Mouse (Mus musculus) gastrocnemius, postnatal 14 days (tissue): Measurements from ENCODE around the gene Madd. TPM values are rescaled to one million over a fixed set of nuclear protein-coding genes. Genes with fewer than 3 reads are reported as not detected.

Source experiments
- DNase-seq: peaks from one replicate; pipeline ENCODE4 v3.0.0; 2021; ENCODE audit warnings: mixed read lengths
- intact Hi-C: fragments of 180-260 bp; cut with DNase I; formaldehyde crosslinking; loops from one replicate; pipeline ENCODE4 v1.15.1; 2025; ENCODE audit warnings: low total_unique reads
- total RNA-seq, 2 experiments: library from RNA; stranded (reverse); gene quantifications; 2 replicates each; pipeline ENCODE4 v1.2.3; 2021

The Madd gene
- total RNA-seq, 2 experiments from 2014 or later = 5.0 to 5.9 TPM

DNA sequence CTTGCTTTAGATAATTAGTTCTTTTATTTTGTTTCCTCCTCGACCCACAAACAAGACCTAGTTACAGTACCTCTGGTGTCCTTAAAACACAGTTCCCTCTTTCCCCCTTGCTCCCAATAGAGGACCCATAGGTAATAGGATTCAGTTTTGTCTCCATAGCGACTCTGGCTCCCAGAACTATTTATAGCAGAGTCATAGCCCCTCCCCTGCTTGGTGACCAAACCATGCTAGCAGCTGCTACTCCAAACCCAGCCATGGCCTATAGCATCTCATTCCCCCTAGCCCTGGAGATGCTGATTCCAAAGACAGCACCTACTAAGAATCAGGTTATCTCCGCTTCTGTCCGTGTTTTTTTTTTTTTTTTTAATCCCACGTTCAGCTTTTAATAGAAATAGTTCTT is 2.9 kb downstream of the Madd start:
- DNase-seq = no peak
- intact Hi-C loops = no loop called here

DNA sequence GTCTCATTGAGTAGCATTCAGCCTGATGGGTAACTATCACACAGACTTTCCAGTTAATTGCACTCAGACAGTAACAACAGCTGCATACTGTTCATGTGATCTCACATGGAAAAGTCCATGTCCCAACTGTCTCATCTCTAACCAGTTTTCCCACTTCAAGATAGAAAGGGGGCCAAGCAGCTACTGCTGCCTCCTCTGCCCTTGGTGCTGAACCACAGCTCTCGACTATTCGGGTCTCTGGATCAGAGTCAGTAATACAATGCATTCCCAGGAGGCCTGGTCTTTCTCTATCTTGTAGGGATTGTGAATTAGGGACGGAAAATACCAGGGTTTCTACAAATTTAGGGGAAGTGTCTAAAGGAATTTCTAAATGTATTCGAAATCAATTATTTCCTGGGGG is 3.8 kb downstream of the Madd start:
- no peak for DNase-seq
- intact Hi-C loops = no loop called here

DNA sequence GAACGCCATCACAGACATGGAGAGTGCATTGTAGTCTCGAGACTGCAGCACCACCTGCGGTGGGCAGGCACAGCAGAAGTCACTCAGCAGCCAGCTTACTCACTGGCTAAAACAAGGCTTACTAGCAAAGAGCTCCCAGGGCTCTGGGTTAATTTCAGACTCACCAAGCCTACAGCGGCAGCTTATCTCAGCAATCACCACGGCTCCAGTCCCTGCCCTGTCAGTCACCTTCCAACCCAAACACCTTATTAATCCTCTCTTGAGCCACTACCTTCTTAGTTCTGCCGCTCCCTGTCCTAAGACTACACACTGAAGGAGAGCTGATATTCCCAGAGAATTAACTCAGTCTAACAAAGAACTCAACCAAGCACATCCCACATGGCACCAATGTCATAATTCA is 7.4 kb downstream of the Madd start:
- intact Hi-C loops = no loop called here
- DNase-seq = no peak

DNA sequence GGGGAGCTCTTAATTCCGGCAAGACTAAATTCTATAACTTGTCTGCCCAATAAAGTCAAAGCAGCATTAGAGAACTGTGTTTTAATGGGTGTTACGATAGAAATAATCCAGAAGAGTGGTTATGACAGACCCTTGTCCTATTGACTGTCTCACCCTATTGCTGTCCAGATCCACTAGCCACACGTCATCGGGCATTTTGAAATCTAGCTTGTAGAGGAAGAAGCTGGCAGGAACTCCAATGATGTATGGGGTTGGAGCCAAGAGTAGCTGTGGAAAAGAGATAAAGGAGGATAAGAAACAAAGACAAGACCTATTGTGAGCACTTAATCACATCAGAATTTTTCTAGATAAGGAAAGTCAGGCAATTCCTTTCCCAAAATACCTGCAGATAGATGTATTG is 8.1 kb downstream of the Madd start:
- intact Hi-C loops = no loop called here

DNA sequence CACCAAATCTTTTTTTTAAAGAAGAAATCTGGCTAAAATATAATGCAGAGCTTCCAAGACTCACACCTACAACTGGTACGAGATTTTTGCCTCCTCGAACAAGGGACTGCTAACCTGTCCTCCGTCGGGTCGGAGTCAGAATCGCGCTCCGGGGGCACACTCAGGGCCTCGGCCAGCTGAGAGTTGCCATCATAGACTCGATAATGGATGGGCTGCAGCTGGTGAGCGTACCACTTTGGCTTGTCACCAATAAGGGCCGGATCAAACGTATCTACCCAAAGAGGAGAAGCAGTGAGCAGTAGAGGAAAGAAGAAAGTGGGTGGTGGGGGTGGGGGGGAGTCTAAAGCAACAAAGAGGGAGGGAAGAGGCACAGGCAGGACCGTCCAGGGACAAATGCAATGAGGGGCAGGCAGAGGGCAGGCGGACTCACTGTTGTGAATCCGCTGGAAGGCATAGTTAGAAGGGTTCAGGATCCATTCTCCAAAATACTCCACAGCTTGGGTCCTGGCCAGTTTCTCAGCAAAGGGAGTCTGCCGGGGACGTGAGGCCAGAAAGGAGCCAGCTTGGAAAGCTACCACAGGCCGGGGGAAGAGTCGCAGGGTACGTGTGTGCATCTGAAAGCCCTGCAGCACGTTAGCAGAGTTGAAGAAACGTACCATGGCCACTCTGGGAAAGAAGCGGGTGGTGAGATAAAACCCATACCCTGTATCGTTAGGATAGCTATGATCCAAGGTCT is 13.9 kb downstream of the Madd start:
- intact Hi-C loops = no loop called here
- no peak for DNase-seq

More for the DNA sequence above, 8.1 kb downstream of the Madd start:
- no peak for DNase-seq

DNA sequence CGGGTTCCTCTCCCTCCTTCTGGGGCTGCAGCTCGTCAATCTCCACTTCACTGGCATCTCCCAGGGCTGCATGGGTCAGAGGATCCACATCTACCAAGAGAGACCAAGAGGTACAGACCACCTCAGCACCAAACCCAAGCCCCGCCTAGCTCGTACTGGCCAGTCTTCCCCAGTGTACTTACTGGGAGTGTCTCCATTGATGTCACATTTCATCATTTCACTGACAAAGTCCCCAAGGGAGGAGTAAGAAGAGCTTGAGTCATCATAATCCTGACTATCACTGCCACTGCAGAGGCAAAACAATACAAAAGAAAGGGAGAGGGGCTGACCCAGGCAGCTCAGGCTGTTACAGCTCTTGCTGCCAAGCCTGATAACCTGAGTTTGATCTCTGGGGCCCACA is 16.0 kb downstream of the Madd start:
- DNase-seq = no peak
- intact Hi-C loops = no loop called here

DNA sequence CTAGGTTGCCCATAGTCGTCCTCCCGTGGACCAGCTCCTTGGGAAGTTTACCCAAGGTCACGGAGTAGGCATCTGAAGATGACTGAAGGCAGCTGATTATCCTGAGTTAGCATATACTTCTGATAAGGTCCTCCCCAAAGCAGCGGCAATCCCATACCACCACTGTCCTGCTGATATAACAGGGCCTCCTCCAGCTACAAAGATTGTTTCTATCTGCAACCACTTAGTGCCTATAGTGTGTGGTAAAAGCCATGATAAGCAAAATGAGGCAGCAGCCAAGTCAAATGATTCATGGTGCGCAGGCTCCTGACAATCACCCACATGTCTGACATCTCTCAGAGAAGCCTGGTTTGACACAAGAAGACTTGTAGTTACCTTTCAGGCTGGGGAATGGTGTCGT is 18.6 kb downstream of the Madd start:
- DNase-seq = no peak
- intact Hi-C loops = no loop called here

DNA sequence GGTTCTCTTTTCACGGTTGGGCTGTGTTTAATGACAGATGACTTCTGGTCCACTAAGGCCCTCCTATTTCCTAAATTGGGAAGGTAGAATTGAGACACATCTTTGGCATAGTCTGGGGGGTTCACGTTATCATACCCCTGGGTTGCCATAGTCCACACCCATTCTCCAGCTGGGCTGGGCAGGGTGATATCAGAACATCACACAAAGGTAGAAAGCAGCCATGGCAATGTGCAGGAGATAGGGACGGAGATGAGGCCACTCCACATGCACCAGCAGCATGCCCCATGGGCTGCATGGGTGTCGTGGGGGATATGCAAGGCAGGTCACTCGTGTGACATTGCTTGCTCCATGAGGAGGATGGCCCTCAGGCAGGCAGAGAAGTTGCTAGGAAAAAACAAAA is 20.1 kb downstream of the Madd start:
- intact Hi-C loops = no loop called here
- DNase-seq = no peak

DNA sequence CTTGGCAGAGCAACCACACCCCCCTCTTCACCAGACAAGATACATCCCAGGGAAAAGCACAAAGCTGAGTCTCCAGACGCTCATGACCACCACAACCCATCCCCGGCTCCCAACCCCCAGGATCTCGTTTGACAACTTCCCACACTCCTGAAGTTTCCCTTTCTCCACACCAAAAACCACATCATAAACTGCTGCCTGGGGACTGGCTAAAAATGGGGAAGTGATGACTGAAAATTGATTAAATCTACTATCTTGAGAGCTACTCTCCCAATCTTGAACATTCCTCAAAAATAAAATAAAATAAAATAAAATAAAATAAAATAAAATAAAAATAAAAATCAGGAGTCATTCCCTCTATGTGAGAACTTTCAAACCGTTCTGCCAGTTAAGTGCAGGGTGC is 20.7 kb downstream of the Madd start:
- DNase-seq = no peak
- intact Hi-C loops = no loop called here

DNA sequence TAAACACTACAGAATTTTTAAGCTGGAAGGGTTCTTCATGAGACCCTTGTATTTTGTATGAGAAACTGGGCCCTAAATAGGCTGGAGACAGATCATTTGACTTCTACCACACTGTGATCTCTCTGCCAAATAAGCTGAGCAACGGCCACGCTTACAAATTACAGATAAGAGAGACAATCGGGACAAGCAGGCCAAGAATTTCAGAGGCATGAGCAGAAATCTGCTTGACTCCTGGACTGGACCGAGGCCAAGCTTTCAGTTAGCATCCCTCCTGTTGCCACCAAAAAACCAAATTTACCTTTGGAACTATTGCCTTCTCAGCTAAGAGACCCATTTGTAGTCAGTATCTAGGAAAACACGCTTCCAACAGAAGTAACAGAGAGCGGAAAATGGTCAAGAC is 23.0 kb downstream of the Madd start:
- intact Hi-C loops = no loop called here
- DNase-seq = no peak

DNA sequence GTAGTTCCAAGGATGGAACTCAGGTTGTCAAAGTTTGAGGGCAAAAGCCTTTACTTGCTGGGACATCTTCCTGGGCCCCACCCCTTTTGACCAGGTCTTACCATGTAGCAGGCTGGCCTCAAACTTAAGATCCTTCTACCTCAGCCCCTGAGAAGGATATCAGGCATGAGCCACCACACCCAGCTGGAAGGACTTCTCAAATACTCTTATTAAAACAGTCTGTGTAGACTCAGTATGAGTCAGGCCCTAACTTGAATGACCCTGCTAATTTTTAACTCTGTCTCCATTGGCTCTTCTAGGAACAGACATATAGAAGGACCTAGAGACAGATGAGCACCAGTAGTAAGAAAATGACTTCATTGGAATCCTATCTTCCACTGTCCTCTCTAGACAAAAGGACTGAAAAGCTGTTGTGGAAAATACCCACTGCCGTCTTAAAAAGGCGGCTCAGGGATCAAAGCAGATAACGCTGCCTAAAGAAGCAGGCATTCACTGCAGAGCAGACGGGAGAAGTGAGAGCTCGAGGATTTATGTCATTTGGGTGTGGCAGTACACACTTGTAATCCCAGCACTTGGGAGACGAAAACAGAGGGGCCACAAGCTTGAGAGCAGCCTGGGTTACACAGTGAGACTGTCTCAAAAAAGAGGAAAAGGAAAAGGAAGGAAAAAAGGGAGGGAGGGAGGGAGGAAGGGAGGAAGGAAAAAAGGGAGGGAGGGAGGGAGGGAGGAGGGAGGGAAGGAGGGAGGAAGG is 26.5 kb downstream of the Madd start:
- intact Hi-C loops = no loop called here
- DNase-seq = no peak

DNA sequence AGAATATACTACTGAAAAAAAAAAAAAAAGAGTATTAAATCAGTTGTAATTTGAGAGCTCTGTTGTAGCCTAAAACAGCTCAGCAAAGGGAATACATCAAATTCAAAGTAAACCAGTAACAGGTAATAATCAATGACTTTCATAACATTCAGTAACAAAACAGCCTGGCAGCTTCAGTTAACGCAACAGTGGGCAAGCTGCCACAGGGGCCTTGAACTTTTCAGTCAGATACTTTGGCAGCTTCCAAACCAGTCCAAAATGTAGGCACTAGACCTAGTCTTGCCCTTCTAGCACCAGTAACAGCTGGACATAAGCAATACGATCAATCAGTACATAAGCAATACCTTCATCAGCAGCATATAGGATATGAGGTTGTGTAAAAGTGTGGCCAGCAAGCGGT is 29.5 kb downstream of the Madd start:
- no peak for DNase-seq
- intact Hi-C loops = no loop called here

DNA sequence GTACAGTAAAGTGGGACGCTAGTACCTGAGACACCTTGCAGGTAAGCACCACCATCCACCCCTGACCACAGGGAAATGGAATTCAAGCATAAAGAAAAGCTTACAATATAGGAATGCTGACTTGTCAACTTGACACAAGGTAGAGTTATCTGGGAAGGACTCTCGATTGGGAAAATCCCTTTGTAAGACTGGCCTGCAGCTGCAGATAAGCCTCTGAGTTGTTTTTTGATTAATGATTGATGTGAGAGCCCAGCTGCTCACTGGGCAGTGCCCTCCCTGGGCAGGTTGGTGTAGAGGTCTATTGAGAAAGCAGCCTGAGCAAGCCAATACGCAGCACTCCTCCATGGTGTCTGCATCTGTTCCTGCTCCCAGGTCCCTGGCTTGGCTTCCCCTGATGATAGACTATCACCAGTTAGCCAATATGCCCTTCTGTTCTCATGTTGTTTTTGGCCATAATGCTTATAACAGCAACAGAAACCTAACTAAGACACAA is 30.7 kb downstream of the Madd start:
- intact Hi-C loops = no loop called here
- no peak for DNase-seq

DNA sequence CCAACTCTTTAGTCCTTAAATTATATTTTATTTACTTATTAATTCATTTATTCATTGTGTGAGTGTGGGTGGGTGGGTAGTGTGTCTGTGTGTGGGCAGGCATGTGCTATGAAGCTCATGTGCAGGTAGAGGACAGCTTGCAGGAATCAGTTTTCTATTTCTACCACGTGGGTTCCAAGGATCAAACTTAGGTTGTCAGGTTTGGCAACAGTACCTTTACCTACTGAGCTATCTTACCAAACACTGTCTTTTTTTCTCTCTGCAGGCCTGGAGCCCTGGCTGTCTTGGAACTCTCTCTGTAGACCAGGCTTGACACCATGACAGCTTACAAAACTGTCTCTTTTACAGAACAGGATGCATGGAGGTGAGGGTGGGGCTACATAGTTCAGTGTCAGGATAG is 32.3 kb downstream of the Madd start:
- intact Hi-C loops = no loop called here
- DNase-seq = no peak

DNA sequence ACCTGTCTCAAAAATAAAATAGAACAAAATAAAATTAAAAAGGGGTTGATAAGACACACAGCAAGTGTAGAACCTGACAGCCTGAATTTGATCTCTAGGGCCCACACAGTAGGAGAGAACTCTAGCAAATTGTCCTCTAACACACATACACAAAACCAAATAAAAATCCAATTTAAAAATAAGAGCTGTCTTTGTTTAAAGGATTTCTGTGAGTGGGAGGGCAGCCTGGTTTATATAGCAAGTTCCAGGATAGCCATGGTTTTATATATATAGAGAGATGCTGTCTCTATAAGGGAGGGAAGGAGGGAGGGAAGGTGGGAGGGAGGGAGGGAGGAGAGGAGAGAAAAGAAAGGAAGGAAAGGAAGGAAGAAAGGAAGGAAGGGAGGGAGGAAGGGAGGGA is 35.5 kb downstream of the Madd start:
- DNase-seq = no peak
- intact Hi-C loops = no loop called here

DNA sequence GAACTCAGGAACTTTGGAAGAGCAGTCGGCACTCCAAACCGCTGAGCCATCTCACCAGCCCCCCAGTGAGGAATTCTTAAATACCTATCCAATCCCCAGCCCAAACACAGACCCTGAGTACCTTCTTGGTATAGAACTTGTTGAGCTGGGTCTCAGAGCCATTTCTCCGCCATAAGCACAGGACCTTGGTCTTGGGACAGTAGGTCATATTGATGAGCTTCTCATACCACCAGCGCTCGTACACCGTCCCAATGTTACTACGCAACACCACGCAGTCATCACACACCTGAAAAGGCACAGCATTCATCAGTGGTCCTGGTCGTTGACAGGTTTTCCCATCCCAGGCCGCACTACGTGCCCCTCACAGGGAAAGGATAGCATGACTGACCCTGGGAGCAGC is 40.2 kb downstream of the Madd start:
- intact Hi-C loops = no loop called here
- DNase-seq = no peak

DNA sequence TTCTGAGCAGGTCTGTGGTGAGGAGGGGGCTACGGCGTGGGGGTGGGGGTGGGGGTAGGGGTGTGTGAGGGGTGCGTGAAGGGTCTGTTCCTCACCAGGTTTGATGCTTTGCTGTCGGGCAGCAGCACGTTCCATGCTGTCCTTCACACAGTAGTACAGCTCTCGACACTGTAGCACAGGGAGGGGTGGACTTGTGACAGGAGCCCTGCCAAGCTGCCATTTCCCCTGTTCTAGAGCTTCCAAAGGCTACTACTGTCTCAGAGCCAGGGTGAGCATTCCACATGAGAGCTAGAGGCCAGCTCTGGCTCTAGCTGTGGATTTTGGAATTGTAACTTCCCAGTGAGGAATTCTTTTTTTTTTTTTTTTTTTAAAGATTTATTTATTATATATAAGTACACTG is 40.7 kb downstream of the Madd start:
- intact Hi-C loops = no loop called here
- DNase-seq = no peak

DNA sequence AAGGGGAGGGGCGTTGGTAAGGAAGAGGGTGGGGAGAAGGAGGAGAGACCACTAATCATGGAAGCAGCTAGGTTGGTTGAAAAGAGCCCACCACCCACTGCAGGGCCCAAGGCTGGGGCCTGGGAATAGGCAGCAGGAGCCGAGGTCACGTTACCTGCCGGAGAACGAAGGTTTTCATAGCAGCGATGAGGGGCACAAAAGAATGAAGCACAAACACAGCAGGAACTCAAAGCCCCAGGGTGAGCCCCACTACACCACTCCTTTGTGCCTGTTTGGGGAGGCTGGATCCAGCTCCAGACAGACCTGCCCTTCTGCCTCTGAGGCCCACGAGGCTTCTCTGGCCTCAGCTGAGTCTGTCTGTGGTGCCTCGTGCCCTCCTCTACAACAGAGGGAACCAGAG is 43.9 kb downstream of the Madd start:
- DNase-seq = no peak
- intact Hi-C loops = no loop called here

DNA sequence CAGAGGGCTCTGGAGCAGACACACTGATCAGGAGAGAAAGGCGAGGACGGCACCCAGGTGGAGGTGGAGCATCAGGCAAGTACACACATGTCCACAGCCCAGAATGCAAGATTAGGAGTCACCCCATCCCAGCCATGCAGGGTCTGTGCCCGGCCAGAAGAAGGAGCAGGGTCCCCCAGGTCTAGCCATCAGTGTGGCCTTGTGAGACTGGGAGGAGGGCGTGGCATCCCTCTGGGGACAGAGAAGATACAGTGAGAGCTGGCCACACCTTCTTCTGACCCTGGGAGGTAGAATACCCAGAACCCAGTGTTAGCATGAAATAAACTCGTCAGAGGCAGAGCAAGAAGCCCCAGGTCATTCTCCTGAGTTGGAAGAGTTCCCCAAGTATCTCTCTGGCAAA is 44.3 kb downstream of the Madd start:
- DNase-seq = no peak
- intact Hi-C loops = no loop called here

DNA sequence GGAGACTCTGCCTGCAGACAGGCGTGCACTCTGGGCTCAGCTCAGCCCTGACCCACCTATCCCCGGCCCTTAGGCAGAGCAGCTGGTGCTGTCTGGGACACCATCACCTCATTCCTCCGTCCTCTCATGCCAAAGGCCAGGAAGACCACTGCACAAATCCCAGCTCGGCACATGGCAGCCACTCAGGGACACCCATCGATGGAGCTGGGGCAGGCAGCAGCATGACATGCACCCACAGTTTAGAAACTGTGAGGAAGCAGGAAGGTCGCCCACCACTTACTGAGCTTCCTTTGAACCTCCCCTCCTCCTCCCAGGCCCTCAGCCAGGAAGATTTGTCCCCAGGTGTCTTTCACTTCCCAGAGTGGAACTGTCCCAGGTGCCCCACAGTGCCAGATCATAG is 46.2 kb downstream of the Madd start:
- DNase-seq = no peak
- intact Hi-C loops = no loop called here
